Mouse (Mus musculus): ENCODE data around the gene Psmd10. TPM values are rescaled to one million over a fixed set of nuclear protein-coding genes. Genes with fewer than 3 reads are reported as not detected.

The Psmd10 gene
- 4.0 TPM for polyA plus RNA-seq (2015; fragmentation: Illumina TruSeq; extraction: RNeasy Lipid Tissue Mini Kit (QIAGEN cat#74804); ENCODE audit: insufficient read depth, low read depth, low replicate concordance)

DNA sequence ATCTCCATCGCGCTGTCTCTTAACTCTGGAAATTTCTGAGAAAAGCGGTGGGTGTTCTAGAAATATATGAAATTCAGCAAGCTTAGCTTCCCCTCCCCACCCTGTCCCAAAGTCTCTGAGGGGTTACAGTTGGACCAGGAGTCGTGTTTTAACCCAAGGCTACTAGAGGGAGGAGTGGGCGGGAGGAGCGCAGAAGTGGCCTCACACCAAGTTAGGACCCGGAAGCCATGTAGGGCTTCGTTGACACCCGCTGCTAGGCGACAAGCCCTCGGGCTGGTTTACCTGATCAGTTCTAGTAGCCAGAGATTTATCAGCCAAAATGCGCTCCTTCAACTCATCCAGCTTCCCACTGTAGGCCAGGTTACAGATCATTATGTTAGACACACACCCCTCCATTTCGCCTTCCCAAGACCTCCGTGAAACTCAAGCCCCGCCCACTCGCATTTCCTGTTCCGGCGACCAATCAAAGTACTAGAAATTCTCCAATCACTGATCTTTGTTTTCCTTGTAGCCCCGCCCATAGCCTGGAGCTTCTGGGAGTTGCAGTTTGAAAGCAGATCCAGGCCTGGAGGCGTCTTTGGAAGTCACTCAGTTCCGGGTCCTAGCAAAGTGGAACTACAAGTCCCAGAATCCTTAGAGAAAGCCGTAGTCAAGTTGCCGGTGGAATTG is at the start of gene Psmd10, which contains the start of gene Atg4a:
Gene Psmd10 (minus strand): TSS at position 457 of the 669 bp plus-strand sequence.
Gene Atg4a (plus strand): TSS at position 636 of the 669 bp plus-strand sequence.

DNA sequence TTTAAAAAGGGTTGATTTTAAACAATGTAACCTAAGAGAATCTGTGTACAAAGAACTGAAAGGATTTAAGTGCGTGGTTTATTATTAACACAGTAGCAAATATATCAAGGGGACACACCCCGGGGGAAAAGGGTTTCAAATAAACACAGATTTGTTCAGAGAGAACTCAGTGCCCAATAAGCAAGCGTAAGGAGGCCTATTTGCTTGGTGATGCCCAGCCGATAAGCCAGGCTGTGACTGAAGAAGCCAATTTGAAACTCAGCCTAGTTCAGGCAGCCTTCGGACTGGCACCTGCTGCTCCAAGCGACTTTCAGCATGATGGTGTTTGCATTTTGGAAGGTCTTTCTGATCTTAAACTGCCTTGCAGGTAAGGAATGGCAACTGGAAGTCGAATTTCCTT is 49.2 kb downstream of the Psmd10 start, which contains the start of gene Vsig1:
Gene Vsig1 (plus strand): TSS at position 249 of the 400 bp plus-strand sequence.

Other genes starting within 250 kb of the Psmd10 start
- gene Tex13b, start 143.3 kb downstream of the Psmd10 start, polyA plus RNA-seq (2015; fragmentation: Illumina TruSeq; extraction: RNeasy Lipid Tissue Mini Kit (QIAGEN cat#74804); ENCODE audit: insufficient read depth, low read depth, low replicate concordance) = not detected
- gene Vsig1, start 49.1 kb downstream of the Psmd10 start, polyA plus RNA-seq (2015; fragmentation: Illumina TruSeq; extraction: RNeasy Lipid Tissue Mini Kit (QIAGEN cat#74804); ENCODE audit: insufficient read depth, low read depth, low replicate concordance) = not detected
- gene Atg4a, start 179 bp upstream of the Psmd10 start, polyA plus RNA-seq (2015; fragmentation: Illumina TruSeq; extraction: RNeasy Lipid Tissue Mini Kit (QIAGEN cat#74804); ENCODE audit: insufficient read depth, low read depth, low replicate concordance) = 3.4 TPM

Measured in pancreas, adult 10 weeks (tissue).